Mouse (Mus musculus) kidney, postnatal 4 days (tissue): Measurements from ENCODE around the gene Slc27a3.

Experiments used
- DNase-seq, 2 experiments: peaks; one replicate each; pipeline ENCODE4 v3.0.0; 2021; ENCODE audit warnings: mixed read lengths in 2 of 2

Slc27a3 gene

GRCm38 (mm10) chr3:90338190-90338589 is 51.5 kb downstream of the Slc27a3 start:
- DNase-seq = no peak

GRCm38 (mm10) chr3:90335517-90335916 is 54.2 kb downstream of the Slc27a3 start:
- no peak for DNase-seq
